Mouse (Mus musculus): ENCODE measurements around the gene Spata1.

- TF ChIP-seq POLR2A (IDR thresholded peaks at IDR 0.05; ENCODE audit: control insufficient read depth, low read depth, low read length) (no peak), CTCF (IDR thresholded peaks at IDR 0.05; ENCODE audit: control insufficient read depth, insufficient read depth, insufficient replicate concordance, low read depth, low read length) (no peak)
Observed at GRCm38 (mm10) chr3:146462939-146463338, 36.6 kb downstream of the Spata1 start.

All from testis, adult 2 months (tissue).